Mouse (Mus musculus): ENCODE measurements around the gene Sptssb.

- TF ChIP-seq POLR2A (IDR thresholded peaks at IDR 0.05; ENCODE audit: extremely low read depth, insufficient read depth, low read length) (no peak), CTCF (IDR thresholded peaks at IDR 0.05; ENCODE audit: extremely low read depth, insufficient read depth, low read length) (no peak)
Observed at GRCm38 (mm10) chr3:69799096-69799495, 60.6 kb downstream of the Sptssb start.
